Mouse (Mus musculus) heart, embryonic 13.5 days (tissue): ENCODE measurements around the gene Olfr94. TPM values are rescaled to one million over a fixed set of nuclear protein-coding genes. Genes with fewer than 3 reads are reported as not detected.

Source experiments
- polyA plus RNA-seq: library from polyadenylated mRNA; unstranded; fragments of >200 nt; fragmentation: Nextera tagmentation; extraction: Ambion mirVana; gene quantifications from 2 replicates; pipeline ENCODE4 v1.2.1, GENCODE M21; 2015

Olfr94 gene
- polyA plus RNA-seq, 1 experiment from 2014 or later, result not detected

Other genes with a start within 250 kb of the Olfr94 start
- 78.0 and 90.7 TPM in 2 replicates for gene Ppp1r11, start 249.3 kb downstream of the Olfr94 start, polyA plus RNA-seq
- gene Znrd1, start 242.4 kb downstream of the Olfr94 start, polyA plus RNA-seq, result 39.2 and 45.8 TPM in 2 replicates
- 6.2 and 7.2 TPM in 2 replicates for gene Znrd1as, start 242.4 kb downstream of the Olfr94 start, polyA plus RNA-seq
- not detected in 2 replicates for gene 2410137M14Rik, start 219.8 kb downstream of the Olfr94 start, polyA plus RNA-seq
- 0.24 and 0.36 TPM in 2 replicates for gene H2-M5, start 211.5 kb downstream of the Olfr94 start, polyA plus RNA-seq
- gene Zfp57, start 199.8 kb downstream of the Olfr94 start, polyA plus RNA-seq, result 42.5 and 45.5 TPM in 2 replicates
- gene Mog, start 177.6 kb downstream of the Olfr94 start, polyA plus RNA-seq, result not detected in 2 replicates
- 4.5 and 6.9 TPM in 2 replicates for gene Gabbr1, start 155.0 kb downstream of the Olfr94 start, polyA plus RNA-seq
- gene Olfr90, start 112.5 kb downstream of the Olfr94 start, polyA plus RNA-seq, result not detected in 2 replicates
- gene Olfr91, start 102.7 kb downstream of the Olfr94 start, polyA plus RNA-seq, result not detected in 2 replicates
- not detected in 2 replicates for gene Olfr92, start 80.9 kb downstream of the Olfr94 start, polyA plus RNA-seq
- not detected in 2 replicates for gene Olfr93, start 39.5 kb downstream of the Olfr94 start, polyA plus RNA-seq
- not detected in 2 replicates for gene Ubd, start 7.1 kb downstream of the Olfr94 start, polyA plus RNA-seq
- not detected in 2 replicates for gene Olfr95, start 12.1 kb upstream of the Olfr94 start, polyA plus RNA-seq
- not detected in 2 replicates for gene Olfr96, start 19.2 kb upstream of the Olfr94 start, polyA plus RNA-seq
- gene Olfr97, start 36.3 kb upstream of the Olfr94 start, polyA plus RNA-seq, result not detected in 2 replicates
- gene Olfr98, start 62.8 kb upstream of the Olfr94 start, polyA plus RNA-seq, result not detected in 2 replicates
- gene H2-M3, start 69.2 kb upstream of the Olfr94 start, polyA plus RNA-seq, result 0.80 and 1.0 TPM in 2 replicates
- gene Olfr99, start 82.5 kb upstream of the Olfr94 start, polyA plus RNA-seq, result not detected in 2 replicates
- not detected in 2 replicates for gene Olfr101, start 103.3 kb upstream of the Olfr94 start, polyA plus RNA-seq
- gene Olfr102, start 116.1 kb upstream of the Olfr94 start, polyA plus RNA-seq, result not detected in 2 replicates
- gene Olfr103, start 138.7 kb upstream of the Olfr94 start, polyA plus RNA-seq, result not detected in 2 replicates
- not detected in 2 replicates for gene Olfr104-ps, start 158.6 kb upstream of the Olfr94 start, polyA plus RNA-seq
- not detected in 2 replicates for gene Olfr105-ps, start 178.0 kb upstream of the Olfr94 start, polyA plus RNA-seq
- not detected in 2 replicates for gene Olfr106-ps, start 189.4 kb upstream of the Olfr94 start, polyA plus RNA-seq
- gene Olfr107, start 198.2 kb upstream of the Olfr94 start, polyA plus RNA-seq, result not detected in 2 replicates
- not detected in 2 replicates for gene Olfr108, start 244.5 kb upstream of the Olfr94 start, polyA plus RNA-seq